Mouse (Mus musculus): Measurements from ENCODE around the gene Phospho1. TPM values are rescaled to one million over a fixed set of nuclear protein-coding genes. Genes with fewer than 3 reads are reported as not detected.
A peak's percentile ranks its signal among the peaks of the same experiment; 100 is the strongest.

The Phospho1 gene
- total RNA-seq, 1 experiment from 2014 or later = 0.37 TPM

GRCm38 (mm10) chr11:95810828-95811227 is 13.5 kb upstream of the Phospho1 start:
- 0 out of 2 replicates have a peak, but pooled peaks have one; percentile 12 for ATAC-seq (replicated peaks; ENCODE audit: low read depth, poor library complexity, severe bottlenecking)

DNA sequence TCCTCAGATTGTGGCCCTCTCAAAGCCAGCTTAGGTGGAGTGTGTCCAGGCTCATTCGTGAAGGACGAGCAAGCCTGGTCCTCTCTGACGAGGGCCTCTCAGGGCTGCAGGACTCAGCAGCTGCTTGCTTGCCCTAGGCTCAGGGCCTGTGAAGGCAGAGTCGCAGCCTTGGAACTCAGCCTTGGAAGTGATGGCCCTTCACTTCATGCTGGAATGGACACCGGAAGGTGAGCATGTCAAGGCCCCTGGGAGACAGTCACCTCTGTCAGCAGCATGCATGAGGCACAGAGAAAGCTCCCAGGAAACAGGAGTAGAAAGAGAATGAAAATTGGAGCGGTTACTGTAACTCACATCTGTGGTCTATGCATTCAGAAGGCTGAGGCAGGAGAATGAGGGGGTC is 12.6 kb upstream of the Phospho1 start:
- ATAC-seq (replicated peaks; ENCODE audit: low read depth, poor library complexity, severe bottlenecking) = no peak

DNA sequence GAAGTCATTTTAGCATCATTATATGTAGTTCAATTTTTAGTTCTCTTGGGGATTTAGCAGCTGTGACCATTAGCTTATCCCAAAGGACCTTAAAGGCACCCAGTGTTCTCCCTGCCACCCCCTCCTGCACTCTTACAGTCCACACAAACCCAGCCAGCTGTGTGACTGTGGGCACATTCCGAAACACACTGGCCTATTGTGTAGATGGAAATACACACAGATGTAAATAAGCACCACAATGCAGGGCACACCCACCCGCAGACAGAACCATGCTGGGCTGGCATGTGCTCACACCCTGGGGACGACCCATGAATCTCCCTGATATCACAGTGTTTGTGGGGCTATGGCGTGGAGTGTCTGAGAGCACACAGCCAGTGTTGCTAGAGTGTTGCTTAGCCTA is 12.1 kb upstream of the Phospho1 start:
- no peak for ATAC-seq (replicated peaks; ENCODE audit: low read depth, poor library complexity, severe bottlenecking)

DNA sequence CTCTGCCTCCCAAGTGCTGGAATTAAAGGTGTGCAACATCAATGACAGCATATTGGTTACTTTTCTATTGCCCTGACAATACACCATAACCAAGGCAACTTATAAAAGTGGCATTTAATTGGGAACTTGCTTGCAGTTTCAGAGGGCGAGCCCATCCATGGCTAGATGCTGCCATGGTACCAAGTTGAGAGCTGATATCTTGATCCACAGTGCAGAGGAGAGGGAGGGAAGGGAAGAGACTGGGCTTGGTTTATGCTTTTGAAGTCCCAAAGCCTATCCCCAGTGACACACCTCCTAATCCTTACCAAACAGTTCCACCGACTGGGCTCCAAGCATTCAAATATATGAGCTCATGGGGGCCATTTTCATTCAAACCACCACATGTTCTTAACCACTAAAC is 10.2 kb upstream of the Phospho1 start:
- ATAC-seq (replicated peaks; ENCODE audit: low read depth, poor library complexity, severe bottlenecking) = no peak

DNA sequence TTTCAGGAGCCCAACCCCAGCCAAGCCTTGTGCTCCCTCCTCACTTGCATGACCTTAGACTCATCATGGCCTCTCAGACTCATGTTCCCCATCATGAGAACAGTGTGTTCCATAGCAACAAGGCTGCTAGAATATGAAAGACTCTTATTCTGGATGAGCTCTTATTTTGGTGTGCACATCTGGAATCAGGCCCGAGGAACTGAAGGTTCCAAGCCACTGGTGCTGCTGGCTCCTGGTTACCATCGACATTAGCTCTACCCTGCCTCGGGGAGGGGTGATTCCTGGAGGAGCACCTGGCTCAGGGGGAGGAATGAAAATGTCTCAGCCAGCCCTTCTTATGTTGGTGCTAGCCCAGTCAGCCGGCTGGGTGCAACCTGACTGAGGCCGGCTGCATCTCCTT is 9.4 kb upstream of the Phospho1 start:
- no peak for ATAC-seq (replicated peaks; ENCODE audit: low read depth, poor library complexity, severe bottlenecking)

DNA sequence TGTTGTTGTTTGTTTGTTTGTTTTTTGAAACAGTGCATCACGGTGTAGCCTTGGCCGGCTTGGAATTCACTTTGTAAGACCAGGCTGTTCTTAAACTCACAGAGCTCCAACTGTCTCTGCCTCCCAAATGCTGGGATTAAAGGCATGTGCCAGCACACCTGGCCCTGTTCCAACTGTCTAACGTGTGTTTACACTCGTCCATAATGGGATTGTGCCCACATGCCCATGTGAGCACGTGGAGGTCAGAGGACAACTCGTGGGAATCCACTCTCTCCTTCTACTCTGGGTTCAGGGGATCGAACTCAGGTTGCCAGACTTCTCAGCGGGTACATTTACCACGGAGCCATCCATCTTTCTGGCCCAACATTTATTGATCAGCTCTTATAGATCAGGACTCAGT is 8.9 kb upstream of the Phospho1 start:
- ATAC-seq (replicated peaks; ENCODE audit: low read depth, poor library complexity, severe bottlenecking) = no peak

DNA sequence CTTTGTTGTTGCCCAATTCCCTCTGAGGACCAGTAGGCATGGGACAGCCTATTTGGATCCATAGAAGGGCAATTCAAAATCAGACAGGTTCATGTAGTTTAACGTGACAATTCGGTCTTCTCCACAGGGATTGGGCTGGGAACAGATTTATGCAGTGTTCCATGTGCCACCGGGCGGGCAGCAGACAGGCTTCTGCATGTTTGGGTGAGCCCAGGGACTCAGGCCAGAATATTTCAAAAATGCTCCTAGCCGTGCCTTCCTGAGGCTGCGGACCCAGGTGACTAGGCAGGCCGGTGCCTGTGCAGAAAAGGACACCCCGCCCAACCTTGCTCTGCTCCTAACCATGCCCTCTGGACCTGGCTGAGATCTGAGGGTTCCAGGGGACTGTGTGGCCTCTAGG is 5.2 kb upstream of the Phospho1 start:
- ATAC-seq (replicated peaks; ENCODE audit: low read depth, poor library complexity, severe bottlenecking) = no peak

GRCm38 (mm10) chr11:95821511-95821910 is 2.8 kb upstream of the Phospho1 start:
- ATAC-seq (replicated peaks; ENCODE audit: low read depth, poor library complexity, severe bottlenecking) = no peak

GRCm38 (mm10) chr11:95822437-95822836 is 1.9 kb upstream of the Phospho1 start:
- no peak for ATAC-seq (replicated peaks; ENCODE audit: low read depth, poor library complexity, severe bottlenecking)

DNA sequence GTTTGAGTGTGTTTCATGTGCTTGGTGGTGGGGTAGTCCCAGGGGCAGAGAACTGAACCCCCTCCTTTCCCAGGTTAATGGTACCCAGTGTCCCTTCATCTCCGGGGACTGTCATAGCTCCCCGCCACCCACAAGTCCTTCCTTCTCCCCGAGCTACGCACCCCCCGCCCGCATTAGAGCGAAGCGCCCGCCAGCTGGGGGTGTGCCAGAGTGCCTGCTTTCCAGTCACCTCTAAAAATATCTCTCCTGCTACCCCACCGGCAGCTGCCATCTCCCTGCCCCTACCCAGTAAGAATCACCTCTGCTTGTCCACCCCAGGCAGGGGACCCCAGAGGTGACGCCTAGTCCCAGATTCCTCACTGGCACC is 561 bp downstream of the Phospho1 start:
- no peak; the same call in 1 of the 2 replicates for ATAC-seq (replicated peaks; ENCODE audit: low read depth, poor library complexity, severe bottlenecking)

DNA sequence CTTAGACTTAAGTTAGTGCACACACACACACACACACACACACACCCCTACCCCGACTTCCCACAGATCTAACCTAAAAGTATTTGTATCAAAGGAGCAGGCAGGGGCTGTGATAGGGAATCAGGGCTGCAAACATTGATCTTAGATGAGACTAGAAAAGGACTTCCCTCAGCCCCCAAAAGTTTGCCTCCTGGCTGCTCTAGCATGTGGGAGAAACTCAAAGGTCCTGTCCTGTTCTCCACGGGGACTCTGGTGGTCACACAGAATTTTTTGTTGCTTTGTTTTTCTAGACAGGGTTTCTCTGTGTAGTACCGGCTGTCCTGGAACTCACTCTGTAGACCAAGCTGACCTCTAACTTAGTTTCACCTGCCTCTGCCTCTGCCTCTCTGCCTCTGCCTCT is 1.3 kb downstream of the Phospho1 start:
- no peak for ATAC-seq (replicated peaks; ENCODE audit: low read depth, poor library complexity, severe bottlenecking)

GRCm38 (mm10) chr11:95826317-95827167 is 2.2 kb downstream of the Phospho1 start:
- ATAC-seq (replicated peaks; ENCODE audit: low read depth, poor library complexity, severe bottlenecking) = no peak

- no peak for ATAC-seq (replicated peaks; ENCODE audit: low read depth, poor library complexity, severe bottlenecking)
Measured at GRCm38 (mm10) chr11:95827168-95827447, 2.8 kb downstream of the Phospho1 start.

DNA sequence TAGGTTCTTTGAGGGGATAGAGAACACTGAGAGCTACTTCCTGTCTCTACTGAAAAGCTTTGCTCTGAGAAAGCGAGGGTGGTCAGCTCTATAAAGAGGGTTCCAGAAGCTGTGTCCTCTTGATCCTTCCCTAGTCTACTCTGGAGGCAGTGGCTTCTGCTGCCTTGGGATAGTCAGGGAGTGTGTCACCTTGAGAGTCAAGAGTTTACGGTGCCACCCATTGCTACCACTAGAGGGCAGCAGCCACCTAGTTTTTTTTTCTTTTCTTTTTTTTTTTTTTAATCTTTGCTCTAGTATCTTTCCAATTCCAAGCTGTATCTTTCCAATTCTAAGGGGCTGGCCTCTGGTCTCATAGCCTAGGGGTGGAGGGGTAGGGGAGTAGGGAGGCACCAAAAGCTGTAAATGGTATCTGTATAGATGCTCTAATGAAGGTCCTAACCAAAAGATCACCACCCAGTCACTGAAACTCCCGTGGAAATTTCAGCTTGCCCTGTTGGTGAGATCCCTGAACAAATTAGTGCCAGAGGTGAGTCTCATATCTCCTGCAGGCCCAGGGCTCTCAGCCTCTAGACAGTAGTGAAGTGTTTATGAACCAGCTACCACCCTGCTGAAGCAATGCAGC is 3.3 kb downstream of the Phospho1 start:
- peak; percentile 31; the same call in 1 of the 2 replicates for ATAC-seq (replicated peaks; ENCODE audit: low read depth, poor library complexity, severe bottlenecking)

GRCm38 (mm10) chr11:95828181-95828964 is 4.1 kb downstream of the Phospho1 start:
- no peak for ATAC-seq (replicated peaks; ENCODE audit: low read depth, poor library complexity, severe bottlenecking)

DNA sequence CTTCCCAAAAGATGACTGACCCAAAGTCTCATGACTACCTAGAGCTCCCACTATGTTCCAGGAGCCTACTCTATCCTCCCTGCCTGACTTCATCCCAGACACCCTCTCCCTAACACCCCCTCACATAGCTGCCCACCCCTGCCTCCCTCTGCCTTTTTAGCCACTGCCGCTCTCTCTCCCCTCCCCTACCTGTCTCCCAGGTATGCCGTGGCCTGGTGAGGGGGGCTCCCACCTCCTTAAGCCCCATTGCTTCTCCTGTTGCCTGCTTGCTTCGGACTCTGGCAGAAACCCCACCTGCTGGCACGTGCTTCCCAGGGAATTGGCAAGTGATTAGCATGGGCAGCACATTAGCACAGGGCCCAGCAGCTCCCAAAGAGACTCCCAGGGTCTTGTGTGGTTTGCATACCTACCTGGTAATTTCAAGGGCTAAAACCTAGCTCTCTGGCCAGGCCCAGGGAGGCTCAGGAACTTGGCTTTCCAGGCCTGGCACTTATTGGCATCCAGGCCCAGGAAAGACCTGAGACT is 5.3 kb downstream of the Phospho1 start:
- no peak for ATAC-seq (replicated peaks; ENCODE audit: low read depth, poor library complexity, severe bottlenecking)

- no peak for ATAC-seq (replicated peaks; ENCODE audit: low read depth, poor library complexity, severe bottlenecking)
Measured at GRCm38 (mm10) chr11:95830411-95831275, 6.3 kb downstream of the Phospho1 start.

- ATAC-seq (replicated peaks; ENCODE audit: low read depth, poor library complexity, severe bottlenecking) = no peak
Measured at GRCm38 (mm10) chr11:95831276-95831619, 6.9 kb downstream of the Phospho1 start.

GRCm38 (mm10) chr11:95831641-95832040 is 7.3 kb downstream of the Phospho1 start:
- ATAC-seq (replicated peaks; ENCODE audit: low read depth, poor library complexity, severe bottlenecking) = no peak
